Mouse (Mus musculus) cerebellum, postnatal 14 days (tissue): ENCODE results near the gene Dlx1.

Experiments used
- DNase-seq, 2 experiments: peaks; one replicate each; pipeline ENCODE4 v3.0.0; 2021; ENCODE audit warnings: mixed read lengths in 2 of 2

Gene Dlx1

GRCm38 (mm10) chr2:71528014-71528713 lies at the start of gene Dlx1:
Dlx1 (plus strand) TSS chr2:71528113.
- peak; percentile 30 to 39 for DNase-seq

GRCm38 (mm10) chr2:71479917-71480316 lies 48.0 kb upstream of the Dlx1 start:
- DNase-seq: no peak

- DNase-seq: no peak
Observed at GRCm38 (mm10) chr2:71481825-71482224, 46.1 kb upstream of the Dlx1 start.

GRCm38 (mm10) chr2:71483046-71483716 lies 44.7 kb upstream of the Dlx1 start:
- no peak for DNase-seq

GRCm38 (mm10) chr2:71483717-71484066 lies 44.2 kb upstream of the Dlx1 start:
- DNase-seq: no peak

- DNase-seq: no peak
Observed at GRCm38 (mm10) chr2:71491295-71491694, 36.6 kb upstream of the Dlx1 start.

- DNase-seq: no peak
Observed at GRCm38 (mm10) chr2:71493161-71493683, 34.7 kb upstream of the Dlx1 start.

GRCm38 (mm10) chr2:71494503-71494902 lies 33.4 kb upstream of the Dlx1 start:
- no peak for DNase-seq

- DNase-seq: no peak
Observed at GRCm38 (mm10) chr2:71494971-71495370, 32.9 kb upstream of the Dlx1 start.

GRCm38 (mm10) chr2:71497175-71497574 lies 30.7 kb upstream of the Dlx1 start:
- DNase-seq: no peak

GRCm38 (mm10) chr2:71499276-71500230 lies 28.4 kb upstream of the Dlx1 start:
- DNase-seq: peak in 1 of 2 experiments; percentile 5

- DNase-seq: no peak
Observed at GRCm38 (mm10) chr2:71504852-71505251, 23.1 kb upstream of the Dlx1 start.

- no peak for DNase-seq
Observed at GRCm38 (mm10) chr2:71511209-71511608, 16.7 kb upstream of the Dlx1 start.

- DNase-seq: no peak
Observed at GRCm38 (mm10) chr2:71512326-71512725, 15.6 kb upstream of the Dlx1 start.

GRCm38 (mm10) chr2:71516995-71517394 lies 10.9 kb upstream of the Dlx1 start:
- no peak for DNase-seq

- DNase-seq: no peak
Observed at GRCm38 (mm10) chr2:71517466-71518099, 10.3 kb upstream of the Dlx1 start.

GRCm38 (mm10) chr2:71522871-71523270 lies 5.0 kb upstream of the Dlx1 start:
- DNase-seq: no peak

GRCm38 (mm10) chr2:71523431-71523830 lies 4.5 kb upstream of the Dlx1 start:
- no peak for DNase-seq

- DNase-seq: no peak
Observed at GRCm38 (mm10) chr2:71524763-71525162, 3.1 kb upstream of the Dlx1 start.

- peak in 1 of 2 experiments; percentile 7 for DNase-seq
Observed at GRCm38 (mm10) chr2:71526595-71527322, 1.2 kb upstream of the Dlx1 start.

- peak in 1 of 2 experiments; percentile 42 for DNase-seq
Observed at GRCm38 (mm10) chr2:71527323-71528013, 445 bp upstream of the Dlx1 start.
